Mouse (Mus musculus) retina, adult 2 months (tissue): ENCODE measurements at regions not wholly inside any gene's neighbourhood (a gene's known extent, or its start where the extent isn't known, plus 50 kb on each side); places are given as distances from the start of the nearest gene placed in this dataset.

Experiments used
- DNase-seq: peaks from one replicate; pipeline ENCODE4 v3.0.0-alpha.2; 2012; ENCODE audit warnings: low read depth, low spot score

GRCm38 (mm10) chr2:160256251-160256650 is 77.7 kb downstream of the Gm826 start:
- no peak for DNase-seq

GRCm38 (mm10) chr2:160250228-160250627 is 83.7 kb downstream of the Gm826 start:
- no peak for DNase-seq

GRCm38 (mm10) chr2:160249104-160250093 is 84.6 kb downstream of the Gm826 start:
- no peak for DNase-seq

GRCm38 (mm10) chr2:160247286-160247685 is 86.7 kb downstream of the Gm826 start:
- DNase-seq = no peak

GRCm38 (mm10) chr2:160246356-160246755 is 87.6 kb downstream of the Gm826 start:
- no peak for DNase-seq

- DNase-seq = no peak
Observed at GRCm38 (mm10) chr2:160244866-160245265, 89.1 kb downstream of the Gm826 start.

- DNase-seq = no peak
Observed at GRCm38 (mm10) chr2:160240531-160241379, 93.2 kb downstream of the Gm826 start.

- DNase-seq = no peak
Observed at GRCm38 (mm10) chr2:160237436-160238104, 96.4 kb downstream of the Gm826 start.

GRCm38 (mm10) chr2:160236806-160237205 is 97.2 kb downstream of the Gm826 start:
- no peak for DNase-seq

- no peak for DNase-seq
Observed at GRCm38 (mm10) chr2:160230786-160231185, 103.2 kb downstream of the Gm826 start.

- DNase-seq = no peak
Observed at GRCm38 (mm10) chr2:160228331-160229035, 105.5 kb downstream of the Gm826 start.

GRCm38 (mm10) chr2:160225450-160225849 is 108.5 kb downstream of the Gm826 start:
- no peak for DNase-seq

GRCm38 (mm10) chr2:160223366-160223765 is 110.6 kb downstream of the Gm826 start:
- no peak for DNase-seq

- DNase-seq = no peak
Observed at GRCm38 (mm10) chr2:160221772-160222171, 112.2 kb downstream of the Gm826 start.

- no peak for DNase-seq
Observed at GRCm38 (mm10) chr2:160220562-160221021, 113.4 kb downstream of the Gm826 start.

GRCm38 (mm10) chr2:160214032-160214812 is 119.7 kb downstream of the Gm826 start:
- DNase-seq = no peak

GRCm38 (mm10) chr2:160210507-160210906 is 123.5 kb downstream of the Gm826 start:
- no peak for DNase-seq

- DNase-seq = no peak
Observed at GRCm38 (mm10) chr2:160209589-160210264, 124.2 kb downstream of the Gm826 start.

- DNase-seq = no peak
Observed at GRCm38 (mm10) chr2:160208295-160208694, 125.7 kb downstream of the Gm826 start.

GRCm38 (mm10) chr2:160207226-160207625 is 126.7 kb downstream of the Gm826 start:
- no peak for DNase-seq
